Mouse (Mus musculus) liver, adult 2 months (tissue): Measurements from ENCODE around the gene Lrrn2.

Experiments used
- CTCF ChIP-seq: fragments of 200-500 bp; IDR thresholded peaks from 2 replicates; pipeline ENCODE4 v1.5.1; 2011; ENCODE audit warnings: low read depth, low read length, control low read depth
- POLR2A ChIP-seq: fragments of 200-500 bp; IDR thresholded peaks from 2 replicates; pipeline ENCODE4 v1.6.1; 2011; ENCODE audit warnings: low read length, control low read depth; ENCODE audit not compliant: insufficient read depth; ENCODE audit errors: extremely low read depth

DNA sequence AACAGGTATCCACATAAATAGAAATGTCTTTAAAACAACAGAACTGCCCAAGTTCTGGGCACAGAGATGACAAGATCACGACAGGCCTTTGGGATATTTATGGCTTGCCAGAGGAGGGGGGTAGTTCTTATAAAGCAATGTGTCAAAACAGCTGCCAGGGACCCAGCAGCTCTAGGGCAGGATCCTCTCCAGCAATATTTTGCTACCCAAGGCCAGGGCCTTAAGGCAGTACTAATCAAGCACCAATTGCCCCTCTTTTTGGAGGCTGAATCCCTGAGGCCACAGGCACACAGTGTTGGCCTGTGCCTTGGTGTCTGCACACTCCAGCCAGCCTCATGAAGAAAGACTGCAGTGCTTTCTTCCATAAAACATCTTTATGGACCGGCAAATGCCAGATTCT lies 84.0 kb downstream of the Lrrn2 start:
- TF ChIP-seq POLR2A = no peak
- no peak for TF ChIP-seq CTCF
